Mouse (Mus musculus) CD4-positive, CD25-positive, alpha-beta regulatory T cell, adult 4 months (primary cell): ENCODE measurements around the gene Gm11172. TPM values are rescaled to one million over a fixed set of nuclear protein-coding genes. Genes with fewer than 3 reads are reported as not detected.

ENCODE experiments used
- ATAC-seq: one replicate; pipeline ENCODE4 v1.8.0; 2017
- polyA plus RNA-seq, 2 experiments: library from polyadenylated mRNA; unstranded; fragments of 100-300 nt; shearing (Covaris generic); gene quantifications; one replicate each; pipeline ENCODE4 v1.2.1; 2017

Gene Gm11172
- not detected for polyA plus RNA-seq

DNA sequence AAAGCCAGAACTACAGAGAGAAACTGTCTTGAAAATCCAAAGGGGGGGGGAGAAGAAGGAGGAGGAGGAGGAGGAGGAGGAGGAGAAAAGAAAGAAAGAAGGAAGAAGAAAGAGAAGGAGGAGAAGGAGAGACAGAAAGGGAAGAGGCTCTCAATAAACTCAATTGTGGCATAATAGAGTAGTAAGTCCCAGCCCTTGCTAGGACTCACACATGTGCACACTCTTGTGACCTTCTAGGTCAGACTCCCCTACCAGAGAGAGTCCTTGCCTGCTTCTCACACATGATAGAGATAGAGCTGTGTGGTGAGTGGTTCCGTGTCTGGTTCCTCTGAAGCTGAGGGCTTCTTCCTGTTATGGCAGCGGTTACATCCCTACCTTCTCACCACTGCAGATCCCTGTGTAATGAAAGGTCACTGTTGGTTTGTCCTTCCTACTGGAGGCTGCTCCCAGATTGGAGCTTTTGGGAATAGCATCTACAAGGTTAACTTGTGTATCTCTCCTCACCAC, at the start of gene Gm11172:
TSS of gene Gm11172 (plus strand) at position 51 of the 507 bp plus-strand sequence.
- peak; percentile 48 for ATAC-seq

DNA sequence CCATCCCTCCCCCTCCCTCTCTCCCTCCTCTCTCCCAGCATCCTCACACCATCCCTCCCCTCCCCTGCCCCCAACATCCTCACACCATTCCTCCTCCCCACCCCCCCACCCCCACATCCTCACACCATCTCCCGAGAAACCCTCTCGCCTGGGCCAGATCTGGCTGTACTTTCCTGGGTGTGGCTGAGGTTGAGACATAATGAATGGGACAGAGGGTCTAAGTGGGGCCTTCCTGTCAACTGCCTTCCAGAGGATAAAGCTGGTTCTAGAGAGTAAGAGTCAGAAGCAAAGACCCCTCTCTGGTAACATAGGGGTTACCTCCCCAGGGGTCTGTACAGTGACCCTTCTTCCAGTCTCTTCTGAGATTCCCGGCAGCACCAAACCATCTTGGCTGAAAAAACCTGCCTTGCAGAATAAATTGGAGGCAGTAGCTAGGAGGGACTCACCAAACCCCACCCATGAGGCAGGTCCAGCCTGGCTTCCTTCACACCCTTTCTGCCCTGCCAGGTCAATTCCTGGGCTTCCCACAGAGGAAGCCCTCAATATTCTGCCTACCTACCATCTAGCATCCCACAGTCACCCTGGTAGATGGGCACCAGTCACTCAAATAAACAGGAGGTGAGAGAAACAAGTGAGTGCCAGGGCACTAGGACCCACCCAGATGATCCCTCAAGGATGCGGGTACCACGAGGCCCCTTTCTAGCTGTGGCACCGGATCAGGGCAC, 49.0 kb upstream of the Gm11172 start:
- no peak for ATAC-seq

DNA sequence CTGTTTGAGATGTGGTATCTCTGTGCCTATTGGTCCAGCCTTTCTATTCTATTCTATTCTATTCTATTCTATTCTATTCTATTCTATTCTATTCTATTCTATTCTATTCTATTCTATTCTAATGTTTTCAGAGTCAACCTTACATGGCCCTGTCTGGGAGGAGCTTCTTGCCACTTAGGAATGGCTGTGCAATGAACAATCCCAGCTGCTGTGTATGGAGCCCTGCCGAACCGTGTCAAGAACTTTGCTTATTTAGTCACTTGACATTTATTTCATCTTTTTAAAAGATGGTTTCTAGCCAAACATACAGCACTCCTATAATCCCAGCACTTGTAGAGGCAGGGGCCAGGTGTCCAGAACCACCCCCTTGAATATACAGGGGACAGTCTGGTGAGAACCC, 48.4 kb upstream of the Gm11172 start:
- no peak for ATAC-seq

DNA sequence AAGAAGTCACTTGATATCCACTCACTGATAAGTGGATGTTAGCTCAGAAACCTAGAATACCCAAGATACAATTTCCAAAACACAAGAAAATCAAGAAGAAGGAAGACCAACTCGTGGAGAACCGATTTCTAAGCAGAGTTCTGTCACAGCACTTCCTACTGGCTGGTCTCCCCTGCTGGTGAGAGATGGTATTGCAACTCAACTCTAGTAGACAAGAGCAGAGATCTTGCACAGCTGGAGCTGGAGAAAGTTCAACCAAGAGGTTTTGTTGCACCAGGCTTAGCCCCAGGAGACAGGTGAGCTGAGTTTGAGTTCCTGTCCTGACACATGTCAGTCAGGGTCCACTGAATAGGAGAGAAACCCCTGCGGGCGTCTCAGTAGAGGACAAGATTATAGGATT, 45.6 kb upstream of the Gm11172 start:
- ATAC-seq, result peak; percentile 27

DNA sequence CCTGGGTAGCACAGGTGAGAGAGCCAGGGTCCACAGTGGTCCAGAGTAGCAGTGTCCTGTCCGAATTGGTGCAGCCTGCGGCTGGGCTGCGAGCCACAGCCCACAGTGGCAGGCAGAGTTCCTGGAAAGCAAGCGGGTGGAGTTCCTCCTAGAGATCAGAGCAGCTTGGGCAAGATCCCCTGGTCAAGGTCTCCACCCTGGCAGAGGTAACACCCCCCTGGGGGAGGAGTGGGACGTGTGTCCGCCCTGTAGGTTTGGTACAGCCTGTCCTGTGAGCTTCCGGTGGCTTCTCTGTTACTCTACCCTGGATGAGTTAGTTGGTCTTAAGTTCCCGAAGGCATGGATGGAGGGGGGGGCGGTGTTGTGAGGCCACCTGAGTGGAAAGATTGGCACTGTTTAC, 43.9 kb upstream of the Gm11172 start:
- ATAC-seq, result no peak

DNA sequence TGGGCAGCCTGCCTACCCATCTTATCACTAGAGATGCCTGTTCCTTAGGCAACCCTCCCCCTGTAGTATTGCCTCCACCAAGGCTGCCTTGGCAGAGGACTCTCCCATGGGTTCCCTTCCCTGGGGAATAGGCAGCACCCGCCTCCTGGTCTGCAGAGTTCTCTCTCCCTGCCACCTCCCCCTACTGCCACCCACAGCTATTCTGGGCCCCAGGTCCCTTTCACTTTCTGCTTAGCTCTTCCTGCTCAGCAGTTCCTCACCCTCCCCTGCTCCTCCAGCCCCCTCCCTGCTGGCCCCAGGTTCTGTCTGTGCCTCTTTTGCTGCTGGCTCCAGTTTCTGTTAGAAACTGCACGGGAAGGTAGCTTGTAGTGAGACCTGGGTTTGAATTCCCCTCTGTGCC, 43.1 kb upstream of the Gm11172 start:
- peak; percentile 73 for ATAC-seq

DNA sequence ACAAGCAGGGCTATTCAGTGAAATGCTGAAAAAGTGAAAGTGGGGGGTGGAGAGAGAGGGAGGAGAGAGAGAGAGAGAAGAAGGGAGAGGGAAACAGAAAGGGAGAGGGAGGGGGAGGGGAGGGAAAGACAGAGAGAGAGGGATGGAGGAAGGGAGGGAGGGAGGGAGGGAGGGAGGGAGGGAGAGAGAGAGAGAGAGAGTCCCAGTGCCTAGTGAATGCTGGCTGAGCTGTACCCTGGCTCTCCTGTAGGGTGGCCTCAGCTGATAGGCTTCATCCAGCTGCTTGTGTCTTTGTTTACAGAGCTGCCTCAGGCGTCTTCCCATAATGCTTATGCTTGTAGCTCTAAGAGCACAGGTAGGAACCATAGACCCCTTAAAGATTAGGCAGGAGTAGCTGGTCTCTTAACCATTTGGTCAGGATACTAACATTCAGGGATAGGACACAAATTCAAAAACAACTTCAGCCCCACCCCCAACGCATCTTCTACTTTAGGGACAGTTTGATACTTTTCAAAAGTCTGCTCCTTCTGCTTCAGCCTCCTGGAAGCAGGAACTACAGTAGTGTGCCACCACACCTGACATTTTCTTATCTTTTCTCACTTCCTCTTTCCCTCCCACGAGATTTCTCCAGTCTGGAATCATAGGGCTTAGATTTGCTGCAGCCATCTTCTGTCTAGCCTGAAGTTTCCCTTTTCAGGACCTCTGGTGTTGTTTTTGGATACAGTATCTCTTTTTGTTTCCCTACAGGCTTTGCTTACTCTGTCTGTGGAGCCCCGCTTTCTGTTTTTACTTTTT, 42.0 kb upstream of the Gm11172 start:
- ATAC-seq, result no peak

DNA sequence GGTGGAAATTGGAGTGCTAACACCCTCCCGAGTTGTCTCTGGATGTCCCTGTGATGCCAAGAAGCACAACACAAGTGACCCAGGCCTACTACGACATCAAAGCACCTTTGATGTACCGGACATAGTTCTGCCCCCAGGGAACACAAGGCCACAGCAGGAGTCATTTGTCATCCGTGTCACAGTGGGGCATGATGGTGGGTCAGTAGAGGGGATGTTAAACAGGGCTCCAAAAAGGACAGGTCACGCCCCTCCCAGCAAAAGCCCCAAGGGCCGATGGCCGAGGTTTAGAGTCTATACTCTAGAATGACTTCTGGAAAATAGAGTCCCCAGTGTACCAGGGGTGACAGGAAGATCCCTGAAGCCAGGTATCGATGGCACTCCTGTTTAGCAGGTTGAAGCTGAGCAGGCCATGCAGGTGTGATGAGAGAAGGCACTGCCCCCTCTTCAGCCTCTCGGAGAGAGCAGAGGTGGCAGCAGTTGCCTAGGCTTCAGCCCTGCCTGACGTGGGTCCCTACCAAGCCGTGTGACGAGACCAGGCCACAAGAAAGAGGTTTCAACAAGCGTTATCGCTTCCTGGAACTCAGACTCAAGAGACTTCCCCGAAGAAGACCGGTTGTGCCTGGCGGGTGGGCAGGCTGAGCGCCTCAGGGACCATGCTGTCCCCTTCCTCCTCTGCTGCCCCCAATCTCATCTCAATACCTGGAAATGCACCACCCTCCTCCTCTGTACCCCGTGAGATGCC, 40.8 kb upstream of the Gm11172 start:
- ATAC-seq, result peak; percentile 86

DNA sequence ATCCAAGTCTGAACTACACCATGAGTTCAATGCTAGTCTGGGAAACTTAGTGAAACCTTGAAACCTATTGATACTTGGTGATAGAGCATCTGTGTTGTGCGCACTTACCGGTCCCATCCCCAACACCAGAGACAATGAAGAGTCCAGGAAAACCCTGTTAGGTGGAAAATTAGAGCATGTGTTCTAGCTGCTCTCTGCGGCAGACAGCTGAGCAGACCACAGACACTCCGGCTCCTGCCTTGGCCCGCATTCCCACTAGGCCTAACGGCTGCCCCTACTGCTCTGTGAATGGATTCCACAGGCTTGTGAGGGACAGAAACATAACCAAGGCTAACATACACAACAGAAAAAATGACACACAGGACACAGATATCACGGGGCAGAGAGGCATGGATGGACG, 39.2 kb upstream of the Gm11172 start:
- no peak for ATAC-seq

DNA sequence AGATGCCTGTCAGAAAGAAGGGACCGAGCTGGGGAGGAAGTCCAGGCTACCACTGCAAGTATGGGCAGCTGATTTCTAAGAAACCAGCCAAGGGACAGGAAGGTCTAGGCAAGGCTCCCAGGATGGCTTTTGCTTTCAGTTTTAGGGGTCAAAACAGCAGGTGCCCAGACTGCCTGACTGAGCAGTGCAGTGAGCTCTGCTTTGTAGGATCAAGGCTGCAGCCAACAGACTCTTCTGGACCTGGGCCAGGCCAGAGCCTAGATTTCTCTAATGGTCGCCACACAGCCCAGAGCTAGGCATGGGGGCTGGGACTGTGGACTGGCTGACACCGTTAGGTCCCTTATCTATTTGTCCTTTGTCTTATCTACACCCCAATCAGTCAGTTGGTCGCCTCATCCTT, 38.0 kb upstream of the Gm11172 start:
- peak; percentile 10 for ATAC-seq

DNA sequence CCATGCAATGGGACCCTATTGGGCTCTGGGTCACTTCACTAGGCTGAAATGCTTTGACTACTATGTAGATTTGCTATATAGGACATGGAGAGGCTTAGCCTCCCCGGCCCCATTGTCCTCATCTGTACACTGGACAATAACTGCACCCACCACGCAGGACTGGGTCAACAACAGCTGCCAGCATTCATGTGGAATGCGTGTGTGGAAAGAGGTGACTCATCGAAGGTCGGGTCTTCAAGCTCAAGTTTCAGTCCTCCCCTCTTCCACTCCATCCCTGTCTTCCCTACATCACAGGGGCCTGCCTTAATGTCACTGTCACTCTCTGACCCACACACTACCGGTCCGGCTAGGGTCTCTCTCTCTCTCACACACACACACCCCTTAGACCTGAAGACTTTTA, 36.4 kb upstream of the Gm11172 start:
- ATAC-seq, result no peak

DNA sequence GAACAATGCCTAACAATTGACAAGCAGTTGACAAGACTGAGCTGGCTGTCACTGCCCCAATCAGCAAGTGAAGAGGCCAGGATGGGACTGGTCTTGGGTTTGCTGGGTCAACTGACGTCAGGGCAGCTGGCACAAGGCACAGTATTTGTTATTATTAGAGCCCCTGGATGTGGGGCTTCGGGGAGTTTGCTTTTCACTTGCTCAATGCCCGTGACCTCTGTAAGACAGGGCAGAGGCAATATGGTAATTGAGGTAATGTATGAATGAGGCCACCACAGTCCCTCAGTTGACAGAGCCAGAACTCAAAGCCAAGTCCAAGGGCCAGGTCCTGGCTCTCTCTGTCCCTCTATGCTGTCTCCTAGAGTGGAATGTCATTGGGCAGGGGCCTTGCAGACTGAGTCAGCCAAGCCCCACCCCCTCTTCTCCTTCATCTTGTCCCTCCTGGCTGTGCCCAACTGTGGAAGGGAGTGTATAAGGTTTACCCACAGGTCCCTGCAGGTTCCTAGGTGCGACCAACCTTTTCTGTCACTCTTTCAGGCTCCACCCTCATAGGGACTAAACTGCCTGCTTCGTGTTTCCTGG, 35.0 kb upstream of the Gm11172 start:
- ATAC-seq, result no peak

DNA sequence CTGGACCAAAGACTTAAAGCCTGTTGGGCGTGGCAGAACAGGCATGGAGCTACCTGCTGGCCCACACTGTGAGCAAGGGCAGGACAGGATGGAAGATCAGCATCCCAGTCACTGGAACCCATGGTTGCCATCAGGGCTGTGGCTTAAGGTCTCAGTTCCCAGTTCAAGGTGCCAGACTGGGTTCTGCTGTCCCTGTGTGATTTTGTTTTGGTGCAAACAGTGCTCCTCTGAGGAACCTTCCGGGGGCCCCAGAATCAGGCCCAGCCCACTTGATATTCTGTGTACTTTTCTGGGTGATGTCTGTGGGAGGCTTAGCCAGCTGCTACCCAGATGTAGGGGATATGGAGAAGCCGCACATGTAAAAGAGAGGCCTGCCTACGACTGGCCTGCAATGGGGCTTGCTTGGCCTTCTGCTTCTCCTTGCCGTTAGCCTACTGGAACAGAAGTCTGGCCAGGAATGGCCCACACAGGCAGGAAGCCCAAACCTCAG, 32.0 kb upstream of the Gm11172 start:
- no peak for ATAC-seq

DNA sequence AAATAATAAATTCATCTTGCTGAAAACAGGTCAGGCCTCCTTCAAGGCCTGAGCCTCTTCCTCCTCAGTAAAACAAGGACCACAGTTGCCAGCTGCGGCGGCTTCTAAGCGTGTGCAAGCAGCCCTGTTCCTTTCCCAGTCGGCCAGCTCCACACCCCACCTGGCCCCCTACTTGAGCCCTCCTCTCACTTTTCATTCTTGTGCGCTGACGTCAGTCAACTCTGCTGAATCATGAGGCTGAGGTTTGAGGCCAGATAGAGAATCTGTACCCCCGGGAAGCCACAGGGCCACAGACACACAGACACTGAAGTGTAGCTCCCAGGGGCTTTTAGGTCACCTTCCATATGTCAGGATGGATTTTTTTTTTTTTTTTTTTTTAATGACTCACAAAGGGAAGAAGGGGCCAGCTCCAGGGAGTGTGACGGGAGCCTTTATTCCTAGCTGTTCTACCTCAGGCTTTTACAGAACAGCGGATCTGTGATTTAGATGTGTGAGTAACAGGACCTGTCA, 30.8 kb upstream of the Gm11172 start:
- ATAC-seq, result peak; percentile 4

DNA sequence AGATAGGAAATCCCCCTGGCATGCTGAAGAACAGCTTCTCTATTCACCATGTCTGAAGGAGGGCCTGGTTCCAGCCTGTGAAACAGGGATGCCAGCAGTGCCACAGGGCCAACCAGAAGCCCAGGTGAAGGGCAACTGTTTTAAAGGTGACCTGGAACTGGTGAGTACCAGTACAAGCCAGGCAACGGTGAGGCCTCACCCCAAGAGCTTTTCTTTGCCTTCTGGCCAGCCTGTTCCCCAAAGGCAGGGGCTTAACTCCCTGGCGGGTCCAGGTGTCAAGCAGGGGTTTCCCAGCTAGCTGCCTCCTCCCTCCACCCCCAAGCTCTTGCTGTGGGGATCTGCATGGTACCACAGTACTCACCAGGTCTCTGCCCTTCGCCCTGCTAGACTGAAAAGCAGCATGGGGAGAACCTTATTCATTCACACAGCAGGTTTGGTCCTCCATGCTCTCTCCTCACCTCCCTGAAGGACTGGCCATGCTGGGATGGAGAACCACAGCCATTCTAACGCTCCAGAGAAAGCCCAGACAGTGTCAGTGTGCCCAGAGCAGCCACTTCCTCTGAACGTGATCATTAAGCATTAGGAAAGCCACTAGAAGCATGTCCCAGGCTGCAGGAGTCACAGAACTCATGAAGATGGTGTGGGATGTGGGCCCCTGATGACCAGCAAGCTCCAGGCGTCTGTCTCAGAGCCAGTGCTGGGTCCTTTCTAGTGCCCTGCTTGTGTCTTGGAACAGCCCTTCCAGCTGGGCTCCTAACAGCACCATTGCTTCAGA, 30.2 kb upstream of the Gm11172 start:
- ATAC-seq, result no peak

DNA sequence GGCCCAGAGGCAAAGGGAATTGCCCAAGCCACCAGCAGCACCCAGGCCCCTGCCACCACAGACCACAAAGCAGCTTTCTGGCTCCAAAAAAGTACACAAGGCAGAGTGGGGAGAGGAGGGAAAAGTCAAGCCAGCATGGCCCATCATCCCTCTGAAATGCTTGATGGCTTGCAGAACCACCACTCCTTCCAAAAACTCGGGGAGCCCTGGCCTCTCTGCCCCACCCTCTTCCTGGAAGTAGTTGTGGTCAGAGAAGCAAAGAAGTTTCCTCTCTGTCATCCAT, 29.6 kb upstream of the Gm11172 start:
- ATAC-seq, result no peak

DNA sequence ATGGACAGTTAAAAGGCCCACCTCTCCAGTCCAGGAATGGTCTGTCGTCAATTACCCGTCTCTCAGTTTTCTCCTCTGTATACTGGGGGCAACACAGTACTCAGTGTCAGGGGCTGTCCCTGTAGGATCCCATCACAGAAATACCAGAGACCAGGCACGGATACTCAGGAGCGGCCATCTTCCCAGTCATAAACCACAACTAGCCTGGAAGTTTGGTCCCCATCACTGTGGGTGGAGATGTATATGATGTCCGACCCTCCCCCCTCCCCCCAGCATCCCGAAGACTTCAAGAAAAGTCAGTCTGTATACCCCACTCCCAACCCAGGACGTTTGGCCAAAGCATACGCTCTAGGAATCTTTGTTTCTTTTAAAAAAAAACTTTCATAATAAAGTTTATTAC, 29.3 kb upstream of the Gm11172 start:
- ATAC-seq, result no peak

DNA sequence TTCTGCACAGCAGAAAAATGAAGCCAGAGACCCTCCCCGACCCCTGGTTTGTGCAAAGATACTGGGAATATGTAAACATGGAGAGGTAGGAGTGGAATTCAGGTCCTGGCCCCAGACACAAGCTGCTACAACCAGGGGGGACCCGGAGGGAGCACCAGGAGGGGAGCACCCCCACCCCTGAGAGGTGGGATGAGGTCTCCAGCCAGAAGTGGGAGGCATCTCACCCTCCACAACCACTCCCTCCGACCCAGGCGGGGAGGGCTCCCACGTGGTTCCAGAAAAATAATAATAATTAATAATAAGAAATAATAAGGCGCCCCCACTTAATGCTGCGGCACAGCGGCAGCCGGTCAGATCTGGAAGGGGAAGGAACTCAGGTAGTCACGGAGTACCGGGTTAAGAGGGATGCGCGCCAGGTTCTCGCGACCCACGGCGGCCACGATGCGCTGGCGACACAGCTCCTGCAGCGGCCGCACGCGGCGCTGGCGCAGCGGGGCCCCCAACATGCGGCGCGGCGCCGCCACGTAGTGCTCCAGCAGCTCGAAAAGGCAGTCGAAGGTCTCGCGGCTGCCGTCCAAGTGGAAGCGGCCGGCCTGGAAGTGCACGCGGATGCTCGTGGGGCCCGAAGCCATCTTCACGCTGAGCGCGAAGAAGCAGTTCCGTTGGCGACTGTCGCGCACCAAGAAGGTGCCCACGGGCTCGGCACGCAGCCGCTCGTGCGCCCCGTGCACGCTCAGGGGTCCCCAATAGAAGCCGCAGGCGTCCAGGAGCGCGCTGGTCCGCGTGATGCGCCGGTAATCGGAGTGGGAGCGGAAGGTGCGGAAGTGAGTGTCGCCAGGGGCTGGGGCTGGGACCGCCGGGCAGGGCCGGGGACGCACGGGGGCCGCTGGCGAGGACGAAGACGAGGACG, 28.6 kb upstream of the Gm11172 start:
- no peak for ATAC-seq

DNA sequence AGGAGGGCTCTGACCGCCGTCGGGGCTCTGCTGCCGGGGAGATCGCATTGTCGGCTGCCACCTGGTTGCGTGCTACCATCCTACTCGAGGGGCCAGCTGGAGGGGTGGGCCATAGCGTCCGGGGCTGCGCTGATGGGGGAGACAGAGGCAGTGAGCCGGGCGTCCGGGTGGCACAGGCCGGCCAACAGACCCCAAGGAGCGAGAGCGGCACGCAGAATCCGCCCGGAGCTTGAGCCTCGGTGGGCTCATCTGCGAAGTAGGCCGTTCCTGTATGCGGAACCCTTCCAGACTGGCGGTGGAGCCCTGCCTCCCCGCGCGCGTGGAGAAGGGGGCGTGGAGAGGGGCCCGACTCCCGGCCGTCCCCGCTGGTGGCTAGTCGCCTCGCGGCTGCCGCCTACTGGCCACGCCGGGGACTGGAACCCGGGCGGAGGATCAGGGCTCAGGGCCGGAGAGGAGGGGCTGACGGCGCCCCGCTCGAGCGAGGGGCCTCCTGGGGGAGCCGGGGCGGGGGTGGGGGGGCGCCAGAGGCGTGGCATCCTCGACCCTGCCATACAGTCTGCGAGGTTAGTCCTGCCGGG, 27.8 kb upstream of the Gm11172 start:
- ATAC-seq, result peak; percentile 43
